Mouse (Mus musculus): Measurements from ENCODE around the gene Rasal2. TPM values are rescaled to one million over a fixed set of nuclear protein-coding genes. Genes with fewer than 3 reads are reported as not detected.

Rasal2 gene
- polyA plus RNA-seq, 1 experiment from 2014 or later, result 30.7 TPM

DNA sequence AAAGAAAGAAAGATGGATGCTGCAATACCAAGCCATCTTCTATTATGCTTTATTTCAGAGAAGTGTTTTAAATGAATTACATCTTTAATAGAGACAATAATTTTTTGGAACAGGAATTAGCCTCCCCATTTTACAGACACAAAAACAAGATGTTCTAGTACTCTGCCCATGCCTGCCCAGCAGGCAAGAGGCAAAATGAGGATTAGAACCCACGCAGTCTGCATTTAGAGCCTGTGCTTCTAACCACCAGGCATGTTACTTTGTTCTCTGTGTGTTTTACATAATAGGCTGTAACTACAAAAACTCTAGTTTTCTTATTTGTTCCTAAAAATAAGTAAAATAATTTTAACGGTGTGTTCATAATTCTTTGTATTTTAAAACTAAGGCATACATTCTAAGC, 178.9 kb downstream of the Rasal2 start:
- Histone ChIP-seq H3K9me3 (replicated peaks; ENCODE audit: control insufficient read depth, low read length) (no peaks in the 10 kb centered on the region), H3K4me1 (ENCODE audit: control insufficient read depth, insufficient read depth, low read length) (no peaks in the 10 kb centered on the region), H3K9ac (ENCODE audit: low read length) (no peak overlapping the region), H3K4me2 (ENCODE audit: low read length) (no peak overlapping the region), H3K4me3 (ENCODE audit: low read depth, low read length) (no peak overlapping the region), H3K36me3 (ENCODE audit: control insufficient read depth, insufficient read depth, low read length) (no peaks in the 10 kb centered on the region), H3K27me3 (replicated peaks; ENCODE audit: control insufficient read depth, insufficient read depth, low read length) (no peaks in the 10 kb centered on the region), H3K27ac (ENCODE audit: low read depth, low read length) (no peak overlapping the region)
- ATAC-seq (no peak), DNase-seq (ENCODE audit: low spot score) (no peak)
- WGBS, result 85% methylated on average over 2 of the region's 2 CpGs

DNA sequence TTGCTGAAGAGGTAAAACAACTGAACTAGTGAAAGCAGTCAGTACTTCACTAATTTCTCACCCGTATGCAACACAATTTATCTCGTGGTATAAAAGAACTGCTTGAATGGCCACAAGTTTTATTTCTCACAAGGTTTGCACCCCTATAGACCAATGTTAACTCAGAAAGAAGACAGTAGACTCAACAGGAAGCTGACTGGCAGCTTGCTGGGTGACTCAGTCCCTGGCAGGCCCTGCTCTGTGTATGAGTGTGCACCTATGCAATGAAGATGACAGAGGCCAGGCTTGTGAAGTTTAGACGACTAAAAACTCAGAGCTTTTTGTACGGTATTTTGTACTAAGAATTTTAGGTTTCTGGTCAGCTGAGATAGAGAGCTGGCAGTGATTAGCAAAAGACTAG, 180.0 kb downstream of the Rasal2 start:
- no peak overlapping the region for H3K27ac ChIP-seq (ENCODE audit: low read depth, low read length)
- no peaks in the 10 kb centered on the region for H3K9me3 ChIP-seq (replicated peaks; ENCODE audit: control insufficient read depth, low read length)

DNA sequence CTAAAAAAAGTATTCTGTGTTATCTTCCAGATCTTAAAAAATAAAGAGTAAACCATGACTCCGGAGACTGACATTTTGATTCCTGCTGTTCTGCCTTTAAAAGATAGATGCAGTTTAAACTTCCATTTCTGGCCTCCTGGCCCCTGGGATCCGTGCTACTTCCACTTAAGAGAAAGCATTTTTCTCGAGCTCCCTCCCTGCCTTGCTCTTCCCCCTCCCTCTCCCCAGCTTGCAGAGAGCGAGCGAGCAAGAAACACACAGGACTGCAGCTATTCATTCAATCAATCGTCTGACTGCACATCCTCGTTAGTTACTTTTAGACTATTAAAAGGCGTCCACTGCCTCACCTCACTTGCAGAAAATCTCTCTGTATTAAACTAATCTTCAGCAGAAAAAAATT, 181.4 kb downstream of the Rasal2 start:
- ATAC-seq (peak; percentile 75; the same call in 1 of the 2 replicates), DNase-seq (ENCODE audit: low spot score) (peak; percentile 62)
- 10% methylated on average over 8 of the region's 8 CpGs for WGBS
- Histone ChIP-seq H3K4me2 (ENCODE audit: low read length) (peak overlapping the region; percentile 33), H3K4me1 (ENCODE audit: control insufficient read depth, insufficient read depth, low read length) (0 out of 2 replicates have a peak, but pooled peaks cover 2% of the 10 kb centered on the region), H3K9me3 (replicated peaks; ENCODE audit: control insufficient read depth, low read length) (no peaks in the 10 kb centered on the region), H3K36me3 (ENCODE audit: control insufficient read depth, insufficient read depth, low read length) (no peaks in the 10 kb centered on the region), H3K9ac (ENCODE audit: low read length) (peak overlapping the region; percentile 26; the same call in 1 of the 2 replicates), H3K27me3 (replicated peaks; ENCODE audit: control insufficient read depth, insufficient read depth, low read length) (no peaks in the 10 kb centered on the region), H3K27ac (ENCODE audit: low read depth, low read length) (no peak overlapping the region), H3K4me3 (ENCODE audit: low read depth, low read length) (no peak overlapping the region)

More for the DNA sequence above, 180.0 kb downstream of the Rasal2 start:
- DNase-seq (ENCODE audit: low spot score) (no peak), ATAC-seq (no peak)
- Histone ChIP-seq H3K36me3 (ENCODE audit: control insufficient read depth, insufficient read depth, low read length) (no peaks in the 10 kb centered on the region), H3K27me3 (replicated peaks; ENCODE audit: control insufficient read depth, insufficient read depth, low read length) (no peaks in the 10 kb centered on the region), H3K4me3 (ENCODE audit: low read depth, low read length) (no peak overlapping the region), H3K4me2 (ENCODE audit: low read length) (no peak overlapping the region), H3K9ac (ENCODE audit: low read length) (no peak overlapping the region), H3K4me1 (ENCODE audit: control insufficient read depth, insufficient read depth, low read length) (no peaks in the 10 kb centered on the region)
- WGBS, result 45% methylated on average over 4 of the region's 4 CpGs

DNA sequence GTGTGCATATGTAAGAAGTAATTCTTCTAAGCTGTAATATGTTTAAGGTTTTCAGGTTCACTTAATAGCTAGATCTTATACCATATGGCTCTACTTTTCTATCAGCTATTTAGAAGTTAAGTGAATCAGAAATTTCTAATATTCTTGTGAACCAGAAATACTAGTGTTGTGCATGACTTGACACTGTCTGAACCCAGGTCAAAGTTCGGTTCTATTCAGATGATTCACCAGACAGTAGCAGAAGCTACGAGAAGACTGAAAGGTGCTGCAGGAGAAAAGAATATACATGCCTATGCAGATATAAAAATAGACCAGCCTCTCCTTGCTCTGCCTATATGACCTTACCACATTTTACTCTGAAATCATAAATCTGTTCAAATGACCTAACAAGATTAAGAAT, 182.0 kb downstream of the Rasal2 start:
- H3K27me3 ChIP-seq (replicated peaks; ENCODE audit: control insufficient read depth, insufficient read depth, low read length), result no peaks in the 10 kb centered on the region
- H3K4me3 ChIP-seq (ENCODE audit: low read depth, low read length), result no peak overlapping the region
- 0 out of 2 replicates have a peak, but pooled peaks cover 2% of the 10 kb centered on the region for H3K4me1 ChIP-seq (ENCODE audit: control insufficient read depth, insufficient read depth, low read length)
- H3K9me3 ChIP-seq (replicated peaks; ENCODE audit: control insufficient read depth, low read length), result no peaks in the 10 kb centered on the region
- WGBS, result 75% methylated on average over 2 of the region's 2 CpGs
- H3K27ac ChIP-seq (ENCODE audit: low read depth, low read length), result no peak overlapping the region
- DNase-seq (ENCODE audit: low spot score) (no peak), ATAC-seq (no peak)
- H3K4me2 ChIP-seq (ENCODE audit: low read length), result no peak overlapping the region
- H3K36me3 ChIP-seq (ENCODE audit: control insufficient read depth, insufficient read depth, low read length), result no peaks in the 10 kb centered on the region
- no peak overlapping the region for H3K9ac ChIP-seq (ENCODE audit: low read length)

DNA sequence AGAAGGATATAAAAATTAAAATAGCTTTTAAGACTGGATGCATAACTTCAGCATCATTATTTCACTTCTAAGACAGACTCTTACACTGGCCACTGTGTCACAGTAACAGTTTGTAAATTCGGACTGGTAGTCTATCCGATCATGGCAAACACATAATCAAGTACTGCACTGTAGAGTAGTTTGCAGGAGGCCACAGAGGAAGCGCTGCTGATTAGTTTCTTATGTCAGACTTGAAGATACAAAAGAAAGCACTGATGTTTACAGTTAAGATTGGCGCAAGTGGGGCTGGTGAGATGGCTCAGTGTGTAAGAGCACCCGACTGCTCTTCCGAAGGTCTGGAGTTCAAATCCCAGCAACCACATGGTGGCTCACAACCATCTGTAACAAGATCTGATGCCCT, 187.4 kb downstream of the Rasal2 start:
- H3K9me3 ChIP-seq (replicated peaks; ENCODE audit: control insufficient read depth, low read length), result no peaks in the 10 kb centered on the region
- H3K27me3 ChIP-seq (replicated peaks; ENCODE audit: control insufficient read depth, insufficient read depth, low read length), result no peaks in the 10 kb centered on the region
- no peak overlapping the region for H3K27ac ChIP-seq (ENCODE audit: low read depth, low read length)
- H3K4me1 ChIP-seq (ENCODE audit: control insufficient read depth, insufficient read depth, low read length), result 0 out of 2 replicates have a peak, but pooled peaks cover 2% of the 10 kb centered on the region
- DNase-seq (ENCODE audit: low spot score) (no peak), ATAC-seq (no peak)
- 96% methylated on average over 6 of the region's 6 CpGs for WGBS
- H3K9ac ChIP-seq (ENCODE audit: low read length), result no peak overlapping the region
- H3K4me2 ChIP-seq (ENCODE audit: low read length), result no peak overlapping the region
- H3K36me3 ChIP-seq (ENCODE audit: control insufficient read depth, insufficient read depth, low read length), result no peaks in the 10 kb centered on the region
- no peak overlapping the region for H3K4me3 ChIP-seq (ENCODE audit: low read depth, low read length)

DNA sequence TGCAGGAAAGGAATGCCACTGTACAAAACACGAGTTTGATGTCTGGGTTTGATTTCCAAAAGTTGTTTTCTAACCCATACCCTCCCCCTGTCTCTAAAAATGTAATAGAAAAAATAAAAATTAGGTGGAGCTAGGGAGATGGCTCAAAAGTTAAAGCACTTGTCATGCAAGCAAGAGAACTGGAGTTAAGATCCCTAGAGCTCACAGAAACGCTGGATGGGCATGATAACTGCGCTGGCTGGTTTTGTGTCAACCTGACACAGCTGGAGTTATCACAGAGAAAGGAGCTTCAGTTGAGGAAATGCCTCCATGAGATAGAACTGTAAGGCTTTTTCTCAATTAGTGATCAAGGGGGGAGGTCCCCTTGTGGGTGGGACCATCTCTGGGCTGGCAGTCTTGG, 191.5 kb downstream of the Rasal2 start:
- Histone ChIP-seq H3K9ac (ENCODE audit: low read length) (no peak overlapping the region), H3K4me3 (ENCODE audit: low read depth, low read length) (no peak overlapping the region), H3K36me3 (ENCODE audit: control insufficient read depth, insufficient read depth, low read length) (no peaks in the 10 kb centered on the region), H3K4me1 (ENCODE audit: control insufficient read depth, insufficient read depth, low read length) (no peaks in the 10 kb centered on the region), H3K27ac (ENCODE audit: low read depth, low read length) (no peak overlapping the region), H3K4me2 (ENCODE audit: low read length) (no peak overlapping the region), H3K27me3 (replicated peaks; ENCODE audit: control insufficient read depth, insufficient read depth, low read length) (no peaks in the 10 kb centered on the region), H3K9me3 (replicated peaks; ENCODE audit: control insufficient read depth, low read length) (no peaks in the 10 kb centered on the region)
- DNase-seq (ENCODE audit: low spot score) (no peak), ATAC-seq (no peak)
- WGBS, result 87% methylated on average over 3 of the region's 3 CpGs

DNA sequence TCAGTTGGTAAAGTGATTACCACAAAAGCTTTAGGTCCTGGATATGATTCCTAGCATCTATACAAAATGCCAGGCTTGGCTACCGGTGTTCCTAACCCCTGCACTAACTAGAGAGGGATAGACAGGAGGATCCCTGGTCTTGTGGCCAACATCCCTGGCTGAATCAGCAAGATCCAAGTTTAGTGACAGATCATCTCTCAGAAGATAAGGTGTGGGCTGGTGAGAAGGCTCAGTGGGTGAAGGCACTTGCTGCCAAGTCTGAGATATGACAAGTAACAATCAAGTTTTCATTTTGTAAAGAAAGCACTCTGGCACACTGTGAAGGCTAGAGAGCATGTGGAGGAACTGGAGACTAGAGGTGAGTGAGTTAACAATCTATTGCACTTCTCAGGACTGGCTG, 191.9 kb downstream of the Rasal2 start:
- 100% methylated on average over 1 of the region's 1 CpGs for WGBS
- ATAC-seq, result no peak
- Histone ChIP-seq H3K36me3 (ENCODE audit: control insufficient read depth, insufficient read depth, low read length) (no peaks in the 10 kb centered on the region), H3K9ac (ENCODE audit: low read length) (no peak overlapping the region), H3K4me2 (ENCODE audit: low read length) (no peak overlapping the region), H3K4me1 (ENCODE audit: control insufficient read depth, insufficient read depth, low read length) (no peaks in the 10 kb centered on the region), H3K9me3 (replicated peaks; ENCODE audit: control insufficient read depth, low read length) (no peaks in the 10 kb centered on the region), H3K4me3 (ENCODE audit: low read depth, low read length) (no peak overlapping the region), H3K27ac (ENCODE audit: low read depth, low read length) (no peak overlapping the region), H3K27me3 (replicated peaks; ENCODE audit: control insufficient read depth, insufficient read depth, low read length) (no peaks in the 10 kb centered on the region)
- DNase-seq (ENCODE audit: low spot score), result no peak

DNA sequence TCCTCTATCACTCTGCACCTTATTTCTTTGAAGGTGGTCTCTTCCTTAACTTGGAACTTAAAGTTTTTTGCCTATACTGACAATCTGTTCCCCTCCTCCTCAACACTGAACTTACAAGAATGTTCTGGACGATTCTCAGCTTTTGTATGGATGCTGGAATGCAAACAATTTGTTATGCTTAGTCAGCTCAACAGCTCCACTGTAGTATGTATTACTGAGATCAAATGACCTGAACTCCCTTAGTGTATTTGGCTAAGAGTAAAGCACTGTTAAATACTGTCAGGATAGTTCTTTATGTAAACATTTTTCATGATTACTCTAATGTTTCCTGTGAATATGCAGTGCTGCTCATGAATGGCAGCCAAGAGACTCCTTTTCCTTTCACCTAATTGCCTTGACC, 203.6 kb downstream of the Rasal2 start:
- Histone ChIP-seq H3K27me3 (replicated peaks; ENCODE audit: control insufficient read depth, insufficient read depth, low read length) (no peaks in the 10 kb centered on the region), H3K27ac (ENCODE audit: low read depth, low read length) (no peak overlapping the region), H3K9me3 (replicated peaks; ENCODE audit: control insufficient read depth, low read length) (no peaks in the 10 kb centered on the region), H3K4me1 (ENCODE audit: control insufficient read depth, insufficient read depth, low read length) (no peaks in the 10 kb centered on the region), H3K36me3 (ENCODE audit: control insufficient read depth, insufficient read depth, low read length) (no peaks in the 10 kb centered on the region), H3K9ac (ENCODE audit: low read length) (no peak overlapping the region), H3K4me3 (ENCODE audit: low read depth, low read length) (no peak overlapping the region), H3K4me2 (ENCODE audit: low read length) (no peak overlapping the region)
- DNase-seq (ENCODE audit: low spot score) (no peak), ATAC-seq (no peak)
- WGBS, result 21% methylated on average over 1 of the region's 1 CpGs

DNA sequence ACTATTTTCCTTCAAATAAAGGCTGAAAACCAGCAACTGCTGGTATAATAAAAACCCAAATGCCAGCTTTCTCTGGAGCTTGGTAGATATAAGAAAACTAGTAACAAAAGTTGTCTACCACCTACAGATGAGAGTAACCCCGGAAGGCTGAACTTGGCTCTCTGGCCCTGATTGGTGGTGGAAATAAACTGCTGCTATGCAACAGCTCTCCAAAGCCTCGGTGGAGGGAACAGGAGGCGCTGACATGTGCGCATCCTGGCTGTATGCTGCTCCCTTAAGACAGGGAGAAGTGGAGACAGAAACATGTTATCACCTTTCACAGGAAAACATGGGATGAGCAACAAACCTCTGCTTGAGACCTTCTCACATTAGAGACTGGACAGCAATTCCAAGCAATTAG, 206.7 kb downstream of the Rasal2 start:
- H3K27ac ChIP-seq (ENCODE audit: low read depth, low read length), result no peak overlapping the region
- no peak overlapping the region for H3K9ac ChIP-seq (ENCODE audit: low read length)
- H3K9me3 ChIP-seq (replicated peaks; ENCODE audit: control insufficient read depth, low read length), result no peaks in the 10 kb centered on the region
- H3K36me3 ChIP-seq (ENCODE audit: control insufficient read depth, insufficient read depth, low read length), result no peaks in the 10 kb centered on the region
- ATAC-seq (no peak), DNase-seq (ENCODE audit: low spot score) (no peak)
- H3K4me2 ChIP-seq (ENCODE audit: low read length), result no peak overlapping the region
- H3K27me3 ChIP-seq (replicated peaks; ENCODE audit: control insufficient read depth, insufficient read depth, low read length), result no peaks in the 10 kb centered on the region
- H3K4me3 ChIP-seq (ENCODE audit: low read depth, low read length), result no peak overlapping the region
- 76% methylated on average over 4 of the region's 4 CpGs for WGBS
- no peaks in the 10 kb centered on the region for H3K4me1 ChIP-seq (ENCODE audit: control insufficient read depth, insufficient read depth, low read length)
